Mouse (Mus musculus): Measurements from ENCODE around the gene Dagla.

Gene Dagla

DNA sequence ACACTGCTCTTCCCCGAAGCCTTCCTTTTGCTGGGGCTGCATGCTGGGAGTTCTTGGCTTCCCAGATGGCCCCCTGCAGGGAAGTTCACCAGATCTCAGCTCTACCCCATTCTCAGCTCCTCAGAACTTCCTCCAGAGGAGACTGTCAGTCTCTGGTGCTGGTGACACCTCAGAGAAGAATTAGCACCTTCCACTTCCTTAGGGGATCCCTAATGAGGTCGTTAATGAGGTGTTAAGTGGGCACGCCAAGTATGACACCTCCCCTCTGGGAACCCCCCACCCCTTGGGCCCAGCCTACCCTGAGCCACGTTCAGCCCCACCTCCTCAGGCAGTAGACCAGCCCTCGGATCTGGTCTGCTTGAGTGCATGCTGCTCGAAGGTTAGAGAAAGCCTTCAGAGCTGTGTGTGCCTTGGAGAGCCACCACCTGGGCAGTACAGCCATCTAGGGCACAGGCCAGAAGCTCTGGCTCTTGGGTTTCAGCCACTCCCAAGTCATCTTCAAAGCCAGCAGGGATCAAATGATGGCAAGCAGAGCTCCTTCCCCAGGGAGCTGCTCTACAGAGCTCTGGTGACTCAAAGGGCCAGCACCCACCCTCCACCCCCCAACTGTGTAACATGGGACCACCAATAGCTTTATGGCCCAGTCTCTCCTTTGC lies 25.9 kb downstream of the Dagla start:
- no peak for DNase-seq (ENCODE audit: low read depth)

DNA sequence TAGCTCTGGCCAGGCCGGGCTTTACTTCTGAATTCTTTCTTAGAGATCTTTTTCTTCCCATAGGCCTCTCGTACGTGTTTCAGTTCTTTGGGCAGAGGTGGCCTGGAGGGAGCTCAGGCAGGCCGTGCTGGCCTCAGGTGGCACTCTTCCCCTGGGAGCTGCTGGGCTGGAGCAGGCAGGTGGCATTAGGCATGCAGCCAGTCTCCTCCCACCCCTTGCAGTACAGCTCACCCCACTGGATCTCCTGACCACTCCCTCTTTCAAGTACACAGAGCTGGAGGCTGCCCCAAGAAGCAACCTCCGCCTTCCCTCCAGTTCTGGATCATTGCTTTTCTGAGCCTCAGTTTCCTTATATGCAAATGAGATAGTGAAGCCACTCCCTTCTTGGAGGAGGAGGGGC lies 26.9 kb downstream of the Dagla start:
- DNase-seq (ENCODE audit: low read depth): no peak

DNA sequence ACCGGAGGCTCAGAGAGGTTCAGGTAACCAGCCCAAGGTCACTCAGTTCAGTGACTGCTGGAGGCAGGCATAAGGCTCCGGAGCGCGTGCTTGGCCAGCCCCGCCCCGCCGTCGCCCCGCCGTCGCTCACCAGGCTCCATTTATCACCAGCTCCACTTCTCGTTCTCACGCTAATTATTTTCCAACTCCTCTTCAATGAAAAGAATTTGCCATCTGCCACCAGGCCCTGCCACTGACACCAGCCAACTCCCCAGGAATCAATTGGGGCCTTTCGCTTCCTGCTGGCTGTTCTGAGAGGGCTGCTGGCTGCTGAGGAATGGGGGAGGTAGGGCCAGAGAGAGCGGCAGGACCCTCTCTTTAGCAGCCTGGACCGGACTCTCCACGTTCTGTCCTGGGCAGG lies 27.3 kb downstream of the Dagla start:
- DNase-seq (ENCODE audit: low read depth): no peak

DNA sequence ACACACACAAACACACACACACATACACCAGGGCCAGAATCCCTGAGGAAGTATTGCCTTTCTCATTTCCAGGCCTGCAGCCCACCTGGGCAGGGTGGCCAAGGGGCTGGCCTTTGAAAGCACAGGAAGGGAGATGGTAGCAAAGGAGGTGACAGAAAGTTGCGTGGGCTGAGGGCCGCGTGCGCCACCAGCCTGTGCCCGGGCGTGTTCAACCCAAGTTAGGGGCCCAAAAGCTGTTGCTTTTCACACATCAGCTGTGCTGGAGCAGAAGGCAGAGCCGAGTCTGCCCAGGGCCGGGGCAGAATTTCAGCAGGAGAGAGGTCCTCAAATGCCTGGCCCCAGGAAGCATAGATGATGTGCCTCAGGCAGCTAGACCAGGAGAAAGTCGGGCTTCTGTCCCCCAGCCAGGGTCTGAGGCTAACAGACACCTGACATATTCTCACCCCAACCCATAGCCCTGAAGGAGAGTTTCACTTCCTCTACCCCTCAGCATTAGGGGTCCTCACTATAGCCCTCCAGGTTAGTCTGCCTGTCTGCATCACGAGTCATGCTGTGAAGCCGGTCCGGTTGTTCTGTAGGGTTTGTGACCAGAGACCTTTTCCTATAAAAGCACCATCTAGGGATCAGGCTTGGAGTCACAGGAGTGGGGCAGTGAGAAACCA lies 28.1 kb downstream of the Dagla start:
- DNase-seq (ENCODE audit: low read depth): no peak

DNA sequence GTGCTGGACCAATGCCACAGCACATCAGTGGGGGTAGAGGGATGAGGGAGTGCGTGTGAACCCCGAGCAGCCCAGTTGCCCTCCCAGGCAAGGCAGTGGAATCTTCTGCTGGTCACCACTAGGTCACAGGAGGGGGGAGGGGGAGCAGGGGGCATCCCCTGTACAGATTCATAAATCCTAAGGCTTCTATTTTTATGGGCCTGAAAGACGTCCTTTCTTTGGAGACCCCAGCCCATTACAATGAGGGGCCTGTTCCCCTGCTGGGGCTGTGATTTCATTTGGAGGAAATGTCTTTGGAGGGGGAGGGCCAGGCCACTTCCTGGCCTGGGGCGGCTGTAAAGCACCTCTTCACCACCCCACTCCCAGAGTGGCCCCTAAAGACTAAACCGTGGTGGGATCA lies 30.6 kb downstream of the Dagla start:
- no peak for DNase-seq (ENCODE audit: low read depth)

DNA sequence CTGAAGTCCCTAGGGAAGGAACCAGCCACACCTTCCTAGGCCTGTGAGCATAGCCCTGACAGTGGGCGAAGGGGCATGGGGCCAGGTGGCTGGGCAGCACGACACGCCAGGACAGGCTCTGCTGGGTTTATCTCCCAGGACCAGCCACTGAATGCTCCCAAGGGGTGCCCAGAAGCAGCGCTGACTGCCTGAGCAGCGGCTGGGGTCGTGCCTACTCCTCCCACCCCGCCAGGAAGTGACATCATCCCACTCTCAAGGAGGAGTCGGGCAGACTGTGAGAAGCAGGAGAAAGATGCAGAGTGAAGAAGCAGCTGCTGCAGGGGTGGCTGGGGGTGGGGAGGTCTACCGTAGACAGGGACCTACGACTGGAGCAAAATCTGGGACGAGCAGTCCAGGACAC lies 31.9 kb downstream of the Dagla start:
- no peak for DNase-seq (ENCODE audit: low read depth)

DNA sequence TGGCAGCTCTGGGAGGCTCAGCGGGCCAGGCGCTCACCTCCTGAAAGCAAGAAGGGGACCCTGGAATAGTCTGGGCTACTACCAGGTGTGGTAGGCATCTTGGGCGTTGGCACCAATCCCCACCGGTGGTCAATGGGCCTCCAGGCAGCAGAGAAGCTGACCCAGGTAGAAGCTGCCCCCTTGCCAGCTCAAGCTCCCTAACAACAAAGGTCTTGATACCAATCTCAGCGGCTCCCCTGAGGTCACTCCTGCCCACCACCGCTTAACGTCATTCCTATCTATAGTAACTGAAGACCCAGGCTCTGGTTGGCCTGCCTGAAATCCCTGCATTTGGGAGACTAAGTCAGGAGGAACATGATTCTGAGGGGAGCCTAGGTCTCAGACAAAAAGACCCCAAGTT lies 33.1 kb downstream of the Dagla start:
- no peak for DNase-seq (ENCODE audit: low read depth)

DNA sequence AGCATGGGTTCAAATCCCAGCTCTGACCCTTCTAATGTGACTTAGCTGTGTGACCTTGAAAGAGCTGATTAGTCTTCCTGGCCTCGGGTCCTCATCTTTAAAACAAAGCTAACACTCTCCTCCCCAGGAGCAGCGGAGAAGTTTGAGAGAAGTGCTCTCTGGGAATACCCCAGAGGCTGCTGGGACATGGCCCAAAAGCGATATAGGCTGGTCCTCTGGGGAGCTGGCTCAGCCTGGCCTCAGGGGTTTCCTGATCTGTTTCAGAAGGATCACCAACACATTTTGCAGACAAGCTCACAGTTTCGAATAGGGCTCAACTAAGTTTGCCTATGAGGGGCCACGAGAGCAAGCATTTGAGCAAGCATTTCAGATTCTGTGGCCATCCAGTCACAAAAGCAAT lies 34.3 kb downstream of the Dagla start:
- DNase-seq (ENCODE audit: low read depth): no peak

DNA sequence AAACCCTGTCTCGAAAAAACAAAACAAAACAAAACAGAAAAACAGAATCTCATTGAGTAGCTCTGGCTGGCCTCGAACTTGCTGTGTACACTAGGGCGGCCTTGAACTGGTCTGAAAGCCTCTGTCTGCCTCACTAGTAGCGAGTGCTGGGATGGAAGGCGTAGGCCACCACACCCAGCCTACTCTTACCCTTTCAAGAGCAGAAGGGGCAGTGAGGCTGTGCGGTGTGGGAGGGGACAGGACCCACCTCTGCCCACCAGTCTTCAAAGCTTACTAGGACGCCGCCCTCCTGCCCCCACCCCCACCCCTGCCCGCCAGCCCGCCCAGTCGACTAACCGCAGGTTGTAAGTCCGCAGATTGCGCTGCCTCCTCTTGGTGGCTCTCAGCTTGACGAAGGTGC lies 35.8 kb downstream of the Dagla start:
- DNase-seq (ENCODE audit: low read depth): no peak

DNA sequence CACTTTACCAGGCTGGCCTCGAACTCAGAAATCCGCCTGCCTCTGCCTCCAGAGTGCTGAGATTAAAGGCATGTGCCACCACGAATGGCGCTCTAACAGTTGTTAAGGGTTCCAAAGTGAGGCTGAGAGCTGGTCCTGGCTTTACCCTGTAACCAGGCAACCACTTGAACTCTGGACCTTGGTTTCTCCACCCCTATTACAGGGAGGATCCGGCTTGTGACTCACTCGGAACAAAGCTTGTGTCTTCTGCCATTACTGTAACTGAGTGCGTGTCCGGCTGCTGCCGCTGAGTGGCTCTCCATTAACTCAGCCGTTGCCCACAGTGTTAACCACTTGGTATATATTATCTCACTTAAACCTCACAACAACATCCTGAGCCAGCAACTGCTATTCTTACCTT lies 36.7 kb downstream of the Dagla start:
- DNase-seq (ENCODE audit: low read depth): no peak

DNA sequence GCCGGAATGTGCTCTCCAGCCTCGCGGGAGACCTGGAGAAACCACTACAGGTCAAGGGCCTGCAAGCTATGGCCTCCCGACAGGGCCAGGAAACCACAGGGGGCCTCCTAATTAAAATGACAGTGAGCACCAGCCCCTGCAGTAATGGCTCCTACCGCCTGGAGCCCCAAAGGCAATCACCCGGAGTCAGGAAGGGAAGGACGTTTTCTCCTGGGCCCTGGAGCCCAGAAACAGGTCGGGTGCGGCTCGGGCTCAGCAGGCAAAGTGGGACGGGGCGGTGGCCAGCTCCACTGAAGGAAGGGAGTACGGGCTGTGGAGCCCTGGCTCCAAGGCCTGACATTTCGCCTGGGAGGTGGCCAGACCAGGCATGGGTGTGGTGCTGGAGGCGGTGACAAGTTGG lies 37.6 kb downstream of the Dagla start:
- DNase-seq (ENCODE audit: low read depth): no peak

DNA sequence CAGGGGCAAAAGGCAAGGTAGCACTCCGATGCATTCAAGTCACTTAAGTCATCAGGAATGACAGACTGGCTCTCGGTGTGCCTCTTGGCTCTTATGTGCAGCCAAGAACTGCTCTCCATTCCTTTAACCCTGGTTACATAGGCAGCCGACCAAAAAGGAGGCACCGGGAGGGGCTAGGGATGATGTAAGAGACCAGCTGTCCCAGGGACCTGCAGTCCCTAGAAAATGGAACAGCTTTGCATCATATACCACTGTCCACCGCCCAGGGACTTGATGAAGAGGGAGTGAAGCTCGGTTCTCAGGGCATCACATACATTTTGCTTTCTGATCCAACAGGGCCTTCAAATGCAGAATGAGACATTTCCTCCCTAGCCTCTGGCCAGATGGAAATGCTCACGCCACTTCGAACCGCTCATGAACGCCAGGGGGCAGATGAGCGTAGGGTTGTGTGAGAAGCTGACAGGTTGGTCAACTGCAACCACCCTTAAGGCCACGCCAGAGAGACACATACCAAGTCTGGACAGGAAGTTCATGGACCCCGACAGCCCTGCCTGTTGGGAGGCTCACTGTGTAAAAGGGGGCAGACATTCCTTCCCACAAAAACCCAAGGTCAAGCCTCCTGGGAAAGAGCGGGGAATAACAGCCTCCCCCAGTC lies 38.4 kb downstream of the Dagla start:
- DNase-seq (ENCODE audit: low read depth): peak; percentile 77

DNA sequence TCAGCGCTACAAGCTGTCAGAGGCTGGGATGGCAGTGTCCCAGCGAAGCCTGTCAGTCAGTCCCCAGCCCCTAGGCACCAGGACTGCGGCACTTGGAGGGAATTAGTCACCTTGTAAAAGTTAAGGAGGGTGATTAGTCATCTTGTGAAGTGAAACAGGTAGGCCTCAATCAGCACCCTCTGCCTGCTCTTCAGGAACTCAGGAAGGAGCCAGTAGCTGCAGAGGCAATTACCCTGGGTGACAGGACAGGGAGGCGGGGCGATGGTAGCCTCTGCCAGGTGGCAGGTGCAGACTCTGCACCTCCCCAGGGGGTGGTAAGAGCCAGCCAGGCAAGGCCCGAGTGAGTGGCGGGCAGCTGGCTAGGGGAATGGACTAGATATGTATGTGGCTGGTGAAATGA lies 43.3 kb downstream of the Dagla start:
- DNase-seq (ENCODE audit: low read depth): no peak

DNA sequence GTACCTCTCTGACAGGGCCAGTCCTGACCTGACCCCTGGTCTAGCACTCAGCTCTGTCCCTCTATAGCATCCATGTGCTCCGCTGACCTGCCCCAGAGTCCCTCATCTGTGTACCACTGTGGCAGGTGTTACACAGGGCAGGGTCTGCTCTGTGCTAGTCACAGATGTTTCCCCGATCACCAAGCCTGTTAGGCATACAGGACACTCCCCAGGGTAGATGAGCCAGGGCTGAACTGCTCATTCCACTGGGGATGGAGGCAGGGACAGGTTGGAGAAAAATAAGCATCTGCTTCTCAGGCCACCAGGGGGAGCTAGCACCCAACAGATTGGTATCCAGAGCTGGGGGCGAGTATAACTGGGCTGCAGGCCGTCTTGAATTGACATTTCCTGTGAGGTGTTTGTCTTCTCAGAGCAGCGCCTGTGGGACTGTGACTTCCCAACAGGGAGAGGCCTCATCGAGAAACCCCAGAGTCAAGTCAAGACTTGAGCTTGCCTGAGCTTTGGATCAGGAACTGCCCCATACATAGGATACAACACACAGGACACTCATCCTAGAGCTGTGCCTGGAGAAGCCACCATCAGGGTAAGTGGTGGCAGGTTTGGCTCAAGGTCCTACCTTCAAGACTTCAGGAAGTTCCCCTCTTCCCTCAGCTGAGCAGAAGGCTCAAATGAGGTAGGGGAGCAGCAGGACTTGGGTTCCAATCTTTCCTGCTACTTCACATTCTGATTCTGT lies 46.2 kb downstream of the Dagla start:
- no peak for DNase-seq (ENCODE audit: low read depth)

DNA sequence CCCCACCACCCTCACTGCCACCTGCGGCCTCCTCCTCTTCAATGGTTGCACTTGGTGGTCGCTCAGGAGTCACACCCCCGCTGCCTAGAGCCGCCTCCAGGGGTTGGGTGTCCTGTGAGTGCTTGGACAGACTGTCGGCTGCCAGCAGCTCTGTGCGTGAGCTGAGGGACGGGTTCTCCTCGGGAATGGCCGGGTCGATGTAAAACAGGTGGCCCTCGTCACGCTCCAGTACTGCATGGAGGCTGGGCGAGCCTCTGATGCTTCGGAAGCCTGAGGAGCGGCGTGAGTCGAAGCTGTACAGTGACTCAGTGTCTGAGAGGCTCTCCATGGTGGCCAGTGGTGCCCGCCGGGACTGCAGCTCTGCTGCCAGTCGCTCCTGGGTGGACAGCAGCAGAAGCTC lies 56.5 kb downstream of the Dagla start:
- no peak for DNase-seq (ENCODE audit: low read depth)

DNA sequence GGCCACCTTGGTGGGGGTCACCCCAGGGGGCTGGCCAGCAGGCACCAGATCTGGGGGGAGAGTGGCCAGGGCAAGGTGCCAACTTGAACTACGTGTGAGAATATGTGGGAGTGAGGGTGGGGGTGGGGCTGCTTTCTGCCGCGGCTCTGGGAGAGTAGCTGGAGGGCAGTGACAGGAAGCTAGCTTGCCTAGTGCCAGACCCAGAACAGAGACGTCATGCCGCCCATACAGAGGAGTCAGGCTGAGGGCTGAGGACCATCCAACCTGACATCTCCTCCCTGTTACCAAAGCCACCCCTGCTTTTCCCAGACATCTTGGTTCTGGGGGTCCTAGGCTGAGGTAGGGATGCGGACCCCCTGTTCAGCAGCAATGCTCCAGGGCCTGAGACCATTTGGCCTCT lies 57.5 kb downstream of the Dagla start:
- no peak for DNase-seq (ENCODE audit: low read depth)

DNA sequence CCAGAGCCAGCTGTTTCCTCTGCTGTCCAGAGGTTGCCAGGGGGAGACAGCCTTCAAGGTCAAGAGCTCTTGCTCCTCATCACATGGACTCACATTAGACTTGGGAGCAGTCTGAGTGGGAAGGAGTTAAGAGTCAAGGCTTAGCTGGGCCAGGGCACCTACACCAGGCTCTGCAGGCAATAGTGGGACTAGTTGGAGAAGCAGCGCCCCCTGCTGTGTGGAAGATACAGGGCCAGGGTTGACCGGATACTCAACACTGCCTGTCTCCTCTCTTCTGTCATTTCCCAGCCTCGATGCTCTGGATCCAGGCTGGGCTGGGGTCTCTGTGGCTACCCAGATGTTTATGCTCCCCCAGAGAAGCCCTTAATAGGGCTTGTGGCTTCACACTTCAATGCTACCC lies 60.5 kb downstream of the Dagla start:
- no peak for DNase-seq (ENCODE audit: low read depth)

DNA sequence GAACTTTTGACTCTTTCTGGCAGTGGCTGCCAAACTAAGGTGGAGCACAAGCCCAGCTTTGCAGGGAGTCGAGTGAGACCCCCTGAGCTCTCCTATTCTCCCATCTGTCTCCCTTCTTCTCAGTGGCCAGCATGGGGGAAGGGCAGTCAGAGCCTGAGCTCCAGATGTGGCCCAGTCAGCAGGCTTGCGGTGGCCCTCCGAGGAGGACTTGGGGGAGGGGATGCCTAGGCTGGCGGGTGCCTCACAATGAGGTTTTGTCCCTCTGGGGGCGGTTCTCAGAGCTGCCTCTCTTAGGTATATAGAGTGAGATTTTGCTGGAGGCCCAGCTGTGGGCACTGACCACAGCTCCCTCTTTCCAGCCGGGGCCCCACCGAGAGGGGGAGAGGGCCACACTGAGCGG lies 61.8 kb downstream of the Dagla start:
- no peak for DNase-seq (ENCODE audit: low read depth)

DNA sequence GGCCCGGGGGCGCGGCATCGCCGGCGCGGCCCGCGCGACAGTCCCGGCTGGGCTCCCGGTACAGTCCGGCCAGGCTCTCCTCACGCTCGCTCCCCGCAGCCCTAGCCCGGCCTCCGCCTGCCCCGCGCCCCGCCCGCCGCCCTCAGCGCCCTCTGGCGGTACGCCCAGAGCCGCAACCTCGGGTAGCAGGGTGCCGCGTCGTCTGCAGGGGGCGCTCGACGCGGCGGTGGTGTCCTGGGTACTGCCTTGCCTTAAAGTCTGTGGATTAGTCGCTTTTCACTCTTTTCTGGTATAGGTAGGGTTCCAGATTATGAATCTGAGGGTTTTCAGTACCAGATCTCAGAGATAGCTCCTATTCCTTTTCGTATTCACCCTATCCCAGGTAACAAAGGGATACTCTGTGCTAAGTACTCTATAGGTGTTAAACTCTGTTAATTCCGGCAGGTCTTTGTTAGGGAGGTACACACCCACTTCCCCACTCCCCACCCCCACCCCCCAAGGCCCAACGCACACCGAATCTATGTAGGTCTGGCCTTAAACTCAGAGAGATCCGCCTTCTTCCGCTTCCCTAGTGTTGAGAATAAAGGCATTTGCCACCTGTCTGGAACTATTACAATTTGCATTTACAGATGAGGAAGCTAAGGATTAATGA lies 63.9 kb downstream of the Dagla start, which contains the start of gene Myrf:
Gene Myrf (minus strand): TSS at position 95 of the 652 bp plus-strand sequence.
- DNase-seq (ENCODE audit: low read depth): no peak

DNA sequence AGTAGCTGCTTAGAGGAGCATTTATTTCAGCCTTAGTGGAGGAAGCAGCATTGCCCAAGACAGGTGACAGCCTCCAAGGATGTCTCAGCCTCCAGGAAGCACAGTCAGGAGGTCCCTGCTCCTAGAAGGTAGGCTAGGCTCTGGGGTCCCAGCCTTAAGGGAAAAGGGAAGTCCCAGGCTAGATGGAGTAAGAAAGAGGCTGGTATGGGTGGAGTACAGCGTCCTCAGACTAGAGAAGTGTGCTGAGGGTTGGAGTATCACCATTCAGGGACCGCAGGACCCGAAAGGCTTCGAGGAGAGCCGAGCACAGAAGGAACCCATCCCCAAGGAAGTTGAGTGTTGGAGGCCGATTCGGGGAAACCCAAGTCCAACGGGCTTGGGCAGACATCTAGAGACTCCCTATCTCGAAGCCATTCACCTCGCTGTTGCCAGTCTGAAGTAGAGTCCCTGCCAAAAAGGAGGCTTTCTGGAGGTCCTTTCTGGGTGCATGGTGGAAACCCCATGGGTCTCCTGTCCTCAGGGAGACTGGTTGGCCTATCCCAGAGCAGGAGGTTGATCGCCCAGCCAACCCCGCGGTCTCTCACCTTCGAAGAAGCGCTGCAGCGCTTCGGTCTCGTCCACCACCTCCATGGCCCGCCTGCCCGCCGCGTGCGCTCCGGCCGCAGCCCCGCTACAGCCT lies 64.6 kb downstream of the Dagla start:
- DNase-seq (ENCODE audit: low read depth): no peak

DNA sequence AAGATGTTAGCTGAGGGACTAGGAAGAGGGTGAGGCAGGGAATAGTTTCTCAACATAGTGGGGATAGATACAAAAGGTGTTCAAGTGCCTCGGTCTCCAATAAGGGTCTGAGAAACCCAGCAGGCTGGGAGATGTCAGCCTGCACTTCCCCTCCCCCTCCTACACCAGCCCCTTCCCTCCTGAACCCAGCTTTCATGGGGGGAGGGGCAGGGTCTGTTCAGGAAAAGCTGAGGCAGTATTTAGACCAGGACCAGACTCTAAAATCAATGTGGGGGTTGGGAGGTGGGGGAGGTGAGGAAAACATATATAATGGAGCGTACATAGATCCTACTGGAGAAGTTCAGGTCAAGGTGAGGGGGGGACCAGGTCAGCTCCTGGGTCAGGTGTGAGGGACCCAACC lies 65.3 kb downstream of the Dagla start:
- no peak for DNase-seq (ENCODE audit: low read depth)

DNA sequence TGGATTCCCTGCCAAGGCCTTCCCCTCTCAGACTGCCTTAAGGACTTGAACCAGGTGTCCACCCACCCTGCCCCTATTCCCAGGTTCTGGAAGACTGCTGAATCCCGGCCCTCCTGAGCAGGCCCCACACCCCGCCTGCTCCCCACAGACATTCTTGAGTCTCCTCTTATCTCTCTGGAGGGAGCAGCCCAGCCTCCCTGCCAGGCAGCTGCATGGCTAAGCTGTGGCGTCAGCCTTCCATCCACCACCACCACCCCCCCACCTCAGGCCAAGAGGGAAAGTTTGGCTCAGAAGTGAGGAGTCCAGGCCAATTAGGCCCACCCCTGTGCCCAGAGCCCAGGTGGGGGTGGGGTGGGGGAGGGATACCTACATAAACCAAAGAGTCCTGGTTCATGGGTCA lies 66.2 kb downstream of the Dagla start:
- DNase-seq (ENCODE audit: low read depth): no peak

All from fibroblast of lung, adult 2 months (primary cell).